Mouse (Mus musculus) pancreas, adult 10 weeks (tissue): ENCODE results near the gene Olfr128. TPM values are rescaled to one million over a fixed set of nuclear protein-coding genes. Genes with fewer than 3 reads are reported as not detected.

Source experiments
- polyA plus RNA-seq: library from polyadenylated mRNA; stranded (reverse); fragments of 350-450 nt; fragmentation: Illumina TruSeq; extraction: RNeasy Lipid Tissue Mini Kit (QIAGEN cat#74804); gene quantifications from one replicate; pipeline ENCODE4 v1.2.3, GENCODE M21; 2015; ENCODE audit warnings: low read depth, low replicate concordance; ENCODE audit not compliant: insufficient read depth

The Olfr128 gene
- not detected for polyA plus RNA-seq

GRCm38 (mm10) chr17:37920248-37920647 lies at the start of gene Olfr128:
Olfr128 (plus strand) TSS chr17:37920548.

DNA sequence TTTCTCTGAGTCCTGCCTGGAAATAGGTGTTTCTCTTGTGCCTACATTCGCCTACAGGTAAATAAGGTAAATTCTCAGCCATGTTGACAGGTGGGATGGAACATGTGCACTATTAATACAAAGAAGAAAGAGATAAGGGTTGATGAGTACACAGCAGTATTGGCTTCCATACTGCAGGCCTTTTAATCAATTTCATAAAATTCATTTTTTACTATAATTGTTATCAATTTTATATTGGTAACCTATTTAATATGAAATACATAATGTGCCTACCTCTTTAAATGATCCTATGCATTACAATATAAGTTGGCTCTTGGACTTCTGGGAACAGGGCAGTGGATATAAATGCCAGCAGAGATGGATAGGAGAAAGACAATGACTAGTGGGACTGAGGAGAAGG lies 20.2 kb upstream of the Olfr128 start, which contains the start of gene Olfr127:
Gene Olfr127 (plus strand): TSS at position 301 of the 400 bp plus-strand sequence.

GRCm38 (mm10) chr17:37952979-37953378 lies 32.6 kb downstream of the Olfr128 start, which contains the start of gene Olfr761:
Olfr761 (minus strand) TSS chr17:37953079.

Other genes with a start within 250 kb of the Olfr128 start
- not detected for gene Olfr119, start 224.0 kb upstream of the Olfr128 start, polyA plus RNA-seq
- gene Olfr120, start 198.7 kb upstream of the Olfr128 start, polyA plus RNA-seq: not detected
- gene Olfr121, start 171.7 kb upstream of the Olfr128 start, polyA plus RNA-seq: not detected
- gene Olfr122, start 151.9 kb upstream of the Olfr128 start, polyA plus RNA-seq: not detected
- not detected for gene Olfr123, start 127.0 kb upstream of the Olfr128 start, polyA plus RNA-seq
- not detected for gene Olfr124, start 120.7 kb upstream of the Olfr128 start, polyA plus RNA-seq
- gene Olfr125, start 87.6 kb upstream of the Olfr128 start, polyA plus RNA-seq: not detected
- not detected for gene Olfr126, start 73.1 kb upstream of the Olfr128 start, polyA plus RNA-seq
- gene Olfr127, start 20.1 kb upstream of the Olfr128 start, polyA plus RNA-seq: not detected
- not detected for gene Olfr761, start 32.5 kb downstream of the Olfr128 start, polyA plus RNA-seq
- not detected for gene Olfr129, start 139.5 kb downstream of the Olfr128 start, polyA plus RNA-seq
- not detected for gene Olfr130, start 143.4 kb downstream of the Olfr128 start, polyA plus RNA-seq
- not detected for gene Olfr131, start 168.1 kb downstream of the Olfr128 start, polyA plus RNA-seq
- not detected for gene Olfr132, start 214.0 kb downstream of the Olfr128 start, polyA plus RNA-seq
- gene Olfr133, start 224.7 kb downstream of the Olfr128 start, polyA plus RNA-seq: not detected